Mouse (Mus musculus) mouse trophoblast stem cell (cell line): ENCODE data around the gene Gprc5b.

Experiments used
- in situ Hi-C, 2 experiments: fragments of 300-500 bp; cut with MseI, MboI; formaldehyde crosslinking; loops; 2 replicates in 1 of 2; 3 replicates in 1 of 2; pipeline ENCODE4 v1.15.1; 2025

Gprc5b gene

DNA sequence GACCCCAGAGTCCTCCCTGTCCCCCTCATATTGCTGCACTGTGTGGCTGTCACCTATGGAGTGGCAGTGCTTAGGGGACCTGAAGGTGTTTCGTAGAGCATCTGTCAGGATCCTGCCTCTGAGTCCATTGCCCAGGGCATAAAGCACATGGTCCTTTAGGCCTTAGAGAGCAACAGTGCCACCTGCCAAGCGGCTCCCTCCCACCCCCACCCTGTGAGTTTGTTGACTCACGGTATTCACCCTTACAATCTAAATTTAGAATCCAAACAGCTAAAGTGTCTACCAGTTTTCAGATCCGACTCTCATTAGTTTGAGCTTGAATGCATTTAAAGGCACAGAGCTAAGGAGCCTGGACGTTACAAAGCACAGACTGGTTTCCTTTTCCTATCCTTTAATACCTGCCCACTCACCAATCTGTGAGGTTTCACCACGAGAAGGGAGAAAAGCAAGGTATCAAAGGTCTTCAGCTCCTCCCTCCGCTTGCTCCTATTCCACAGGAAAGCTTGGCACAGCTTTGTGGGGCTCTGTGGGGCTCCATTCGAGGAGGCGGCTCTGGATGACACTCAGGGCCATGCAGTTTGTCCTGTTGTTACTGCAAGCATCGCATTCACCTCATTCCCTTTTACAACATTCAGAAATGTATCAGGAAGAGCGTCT lies 41.3 kb downstream of the Gprc5b start:
- in situ Hi-C loops, result no loop called here

DNA sequence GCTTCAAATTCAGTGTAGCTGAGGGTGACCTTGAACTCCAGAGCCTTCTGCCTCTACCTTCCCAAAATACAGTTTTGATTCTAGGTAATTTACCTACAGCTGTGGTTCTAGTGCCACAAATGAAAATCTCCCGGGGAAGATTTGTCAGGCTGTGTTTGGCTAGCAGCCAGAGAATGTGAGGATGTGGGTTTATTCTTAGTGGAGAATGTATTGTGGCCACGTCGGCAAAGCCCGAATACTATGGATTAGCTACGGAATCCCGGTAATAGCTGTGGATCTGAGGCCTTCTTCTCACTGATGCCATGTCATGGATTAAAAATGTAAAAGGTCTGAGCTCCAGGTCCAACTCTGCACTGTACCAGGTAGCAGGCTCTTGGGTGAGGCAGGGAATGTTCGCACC lies 45.3 kb downstream of the Gprc5b start:
- in situ Hi-C loops, result no loop called here

DNA sequence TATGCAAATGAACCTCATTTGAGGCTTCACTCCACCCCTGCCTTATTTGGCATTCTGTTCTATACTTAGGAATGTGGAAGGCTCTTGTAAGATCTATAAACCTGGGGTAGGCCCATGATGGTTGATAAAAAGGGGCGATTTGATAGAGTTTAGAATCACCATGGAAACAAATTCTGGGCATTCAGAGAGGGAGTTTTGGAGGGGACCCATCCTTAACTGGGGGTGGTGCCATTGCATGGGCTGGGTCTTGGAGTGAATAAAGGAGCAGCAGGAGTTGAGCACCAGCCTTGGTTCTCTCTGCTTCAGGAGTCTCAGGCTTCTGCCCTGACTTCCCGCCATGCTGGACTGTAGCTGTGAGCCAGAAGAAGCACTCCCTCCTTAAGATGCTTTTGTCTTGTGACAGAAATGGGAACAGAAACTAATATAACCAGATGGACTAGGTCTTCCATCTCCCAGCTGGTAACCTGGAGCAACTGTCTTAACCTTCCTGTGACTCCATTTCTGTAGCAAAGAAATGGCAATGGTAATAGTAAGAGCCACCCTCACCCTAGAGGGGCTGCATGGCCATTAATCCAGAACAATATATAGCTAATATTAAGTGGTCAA lies 46.2 kb downstream of the Gprc5b start:
- in situ Hi-C loops, result no loop called here

DNA sequence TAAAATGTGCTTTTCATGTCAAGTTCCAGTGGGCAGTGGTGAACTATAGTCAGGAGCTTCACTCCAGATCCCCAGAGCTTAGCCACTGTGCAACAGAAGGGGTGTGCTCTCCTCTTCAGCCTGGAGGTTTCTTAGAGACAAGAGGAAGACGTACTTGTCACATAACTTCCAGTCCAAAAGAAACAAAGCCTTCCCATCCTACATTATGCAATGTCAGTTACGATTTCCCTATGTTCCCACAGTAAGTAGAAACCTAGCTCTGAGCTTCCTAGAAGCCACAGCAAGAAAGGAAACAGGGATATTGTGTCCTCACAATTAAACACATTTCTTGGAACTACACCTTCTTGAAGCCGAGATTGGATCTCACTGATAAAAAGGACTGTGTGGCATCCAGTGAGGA lies 47.8 kb downstream of the Gprc5b start:
- in situ Hi-C loops, result no loop called here

DNA sequence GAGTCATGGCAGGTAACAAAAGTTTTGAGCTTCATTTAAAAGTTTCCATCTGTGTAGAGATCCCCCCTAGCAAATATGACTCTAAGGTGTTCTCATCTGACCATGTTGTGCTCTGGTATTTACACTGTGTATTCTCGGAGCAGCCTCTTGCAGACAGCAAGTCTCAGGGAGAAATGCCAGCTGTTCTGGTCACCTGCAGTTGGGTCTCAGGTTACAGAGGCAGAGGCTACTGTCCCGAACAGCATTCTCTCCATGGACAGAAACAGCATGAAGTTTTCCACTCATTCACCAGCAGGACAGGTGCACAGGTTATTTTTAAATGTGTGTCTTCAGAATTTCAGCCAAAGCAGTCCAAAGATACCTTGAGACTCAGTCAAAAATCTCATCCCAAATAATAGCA lies 50.1 kb downstream of the Gprc5b start:
- in situ Hi-C loops, result no loop called here

DNA sequence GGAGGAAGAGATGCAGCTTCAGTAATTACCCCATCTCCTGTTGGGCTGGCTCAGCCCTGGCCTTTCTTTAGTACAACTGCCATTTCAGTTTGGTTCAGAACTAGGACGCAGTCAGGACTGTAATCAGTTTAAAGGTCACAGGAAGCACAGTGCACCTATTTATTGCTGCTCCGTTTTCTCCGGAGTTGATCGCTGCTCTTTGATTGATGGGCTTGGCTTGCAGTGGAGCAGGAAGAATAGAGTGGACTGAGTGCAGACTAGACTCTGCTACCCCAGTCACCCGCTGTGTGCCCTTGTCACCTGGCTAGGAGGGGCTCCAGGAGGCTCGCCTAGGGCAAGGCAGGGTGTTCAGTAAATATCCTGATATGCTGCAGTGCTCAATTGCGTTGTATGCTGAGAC lies 51.8 kb downstream of the Gprc5b start:
- in situ Hi-C loops, result no loop called here

DNA sequence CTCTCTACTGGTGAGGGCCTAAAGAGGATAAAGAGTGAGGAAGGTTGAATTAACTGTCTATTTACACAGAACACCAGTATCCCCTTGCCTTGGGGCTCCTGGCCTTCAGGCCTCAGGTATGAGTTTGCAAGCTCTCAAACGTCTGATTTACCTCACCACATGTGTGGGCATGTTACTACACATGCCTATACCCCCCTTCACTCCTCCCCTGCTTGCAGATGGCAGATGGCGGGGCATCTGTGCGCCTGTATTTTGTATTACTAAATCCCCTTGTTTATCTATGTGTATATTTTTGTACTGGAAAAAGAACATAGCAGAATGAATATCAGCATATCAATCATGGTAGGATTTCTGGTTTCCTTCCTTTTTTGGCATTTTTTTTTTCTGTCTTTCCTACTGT lies 52.7 kb downstream of the Gprc5b start:
- in situ Hi-C loops, result no loop called here

DNA sequence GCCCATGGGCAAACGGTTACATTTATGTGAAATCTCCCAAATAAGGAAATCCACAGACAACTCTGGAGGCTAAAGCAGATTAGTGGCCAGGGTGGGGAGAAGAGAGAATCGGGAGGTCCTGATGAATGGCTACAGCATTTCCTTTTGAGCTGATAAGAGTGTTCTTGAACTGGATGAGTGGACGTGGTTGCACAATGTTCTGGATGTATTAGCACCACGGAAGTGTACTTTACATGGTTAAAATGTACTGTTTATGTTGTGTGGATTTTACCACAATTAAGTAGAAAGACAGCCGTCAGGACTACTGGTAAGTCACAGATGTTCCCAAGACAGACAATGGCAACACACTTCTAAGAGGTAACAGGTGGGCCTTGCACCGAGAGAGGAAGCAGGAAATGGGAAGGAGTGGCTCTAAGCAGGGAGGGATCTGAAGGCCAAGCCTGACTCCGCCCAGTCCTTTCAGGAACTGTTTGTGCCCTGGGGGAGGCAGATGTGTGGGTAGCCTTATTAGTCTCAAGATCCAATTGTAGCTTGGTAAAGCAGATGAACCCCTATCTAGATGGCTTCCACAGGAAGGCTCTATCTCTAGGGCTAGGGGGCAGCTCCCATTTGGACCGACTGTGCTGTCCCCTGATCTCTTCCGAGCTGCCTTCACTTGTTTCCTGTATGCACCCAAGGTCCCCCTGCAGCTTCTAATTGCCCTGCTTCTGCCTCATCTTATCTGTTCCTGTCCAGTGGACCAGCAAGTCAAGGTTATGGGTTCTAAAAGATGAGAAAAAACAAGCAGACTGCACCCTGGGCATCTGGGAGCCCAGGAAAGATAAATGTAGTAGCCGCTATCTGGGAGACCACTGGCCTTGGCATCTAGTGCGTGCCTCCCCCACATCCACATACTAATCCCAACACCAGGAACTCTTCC lies 57.3 kb downstream of the Gprc5b start:
- in situ Hi-C loops, result no loop called here

DNA sequence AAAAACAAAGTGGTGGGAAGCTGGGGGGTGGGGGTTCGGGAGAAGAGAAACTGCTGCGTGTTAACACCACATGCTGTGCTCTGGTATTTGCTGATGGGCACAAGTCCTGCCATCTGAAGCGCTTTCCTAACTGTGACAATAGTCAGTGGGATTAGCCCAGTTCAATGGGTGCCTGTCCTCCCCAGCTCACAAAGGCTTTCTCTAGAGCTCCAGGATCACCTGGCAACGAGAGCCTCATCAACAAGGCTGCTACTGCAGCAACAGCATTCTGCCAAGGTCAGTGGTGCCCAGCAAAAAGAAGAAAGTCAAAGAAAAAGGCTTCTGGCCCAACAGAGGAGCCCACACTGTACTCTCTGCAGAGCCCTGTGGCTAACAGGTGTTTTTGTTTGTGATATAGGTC lies 58.2 kb downstream of the Gprc5b start:
- in situ Hi-C loops, result no loop called here

DNA sequence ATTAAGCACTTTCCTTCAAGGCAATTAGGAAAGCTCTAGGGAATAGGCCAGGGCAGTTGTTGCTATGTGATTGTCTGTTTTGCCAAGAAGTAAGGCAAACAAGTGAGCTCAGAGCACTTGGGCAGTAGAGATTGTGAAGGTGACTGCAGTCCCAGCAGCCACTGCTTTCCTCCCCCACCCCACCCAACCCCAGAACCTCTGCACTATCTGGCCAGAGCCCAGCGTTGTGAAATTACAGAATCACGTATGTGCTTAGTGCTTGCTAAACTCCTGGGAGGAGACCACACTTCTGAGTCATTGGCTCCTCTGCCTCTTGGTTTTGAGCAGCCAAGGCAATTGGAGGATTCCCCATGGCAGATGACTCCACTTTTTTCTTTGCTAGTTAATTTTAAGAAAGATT lies 59.7 kb downstream of the Gprc5b start:
- in situ Hi-C loops, result no loop called here

DNA sequence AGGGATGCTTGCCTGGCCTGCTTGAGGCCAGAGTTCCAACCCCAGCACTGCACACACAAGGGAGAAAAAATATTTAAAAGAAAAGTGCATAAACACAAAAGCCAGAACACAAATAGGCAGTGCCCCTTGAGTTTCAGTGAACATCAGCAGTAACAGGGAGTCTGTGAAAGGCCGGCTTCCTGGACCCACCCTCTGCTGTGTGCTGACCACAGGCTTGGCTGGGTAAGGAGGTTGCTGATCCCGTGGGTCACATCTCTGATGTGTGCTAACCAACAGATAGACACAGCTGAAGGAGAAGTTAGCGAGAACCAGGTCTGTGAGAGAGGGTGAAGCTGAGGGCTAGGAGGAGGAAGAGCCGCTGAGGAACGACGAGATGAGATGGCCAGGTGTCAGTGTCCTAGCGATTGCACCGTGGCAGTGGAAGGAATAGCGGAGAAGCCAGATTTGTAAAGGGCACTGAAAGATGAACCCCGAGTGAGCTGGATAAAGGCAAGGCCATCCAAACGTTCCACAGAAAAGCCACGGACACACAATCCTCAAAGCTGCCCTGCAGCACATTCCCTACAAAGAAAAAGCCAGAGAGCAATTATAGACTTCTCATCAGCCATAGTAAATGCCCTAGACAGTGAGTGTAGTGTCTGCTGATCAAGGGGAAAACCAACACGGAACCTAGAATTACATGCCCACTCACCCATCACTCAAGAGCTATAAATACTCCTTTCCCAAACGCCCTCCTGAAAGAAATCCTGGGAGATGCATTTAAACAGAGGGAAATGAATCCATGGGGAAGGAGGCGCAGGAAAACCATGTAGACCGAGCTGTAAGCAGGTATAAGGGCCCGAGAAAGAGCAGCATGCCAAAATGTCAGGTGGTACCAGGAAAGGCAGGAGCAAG lies 63.3 kb downstream of the Gprc5b start:
- in situ Hi-C loops, result no loop called here

DNA sequence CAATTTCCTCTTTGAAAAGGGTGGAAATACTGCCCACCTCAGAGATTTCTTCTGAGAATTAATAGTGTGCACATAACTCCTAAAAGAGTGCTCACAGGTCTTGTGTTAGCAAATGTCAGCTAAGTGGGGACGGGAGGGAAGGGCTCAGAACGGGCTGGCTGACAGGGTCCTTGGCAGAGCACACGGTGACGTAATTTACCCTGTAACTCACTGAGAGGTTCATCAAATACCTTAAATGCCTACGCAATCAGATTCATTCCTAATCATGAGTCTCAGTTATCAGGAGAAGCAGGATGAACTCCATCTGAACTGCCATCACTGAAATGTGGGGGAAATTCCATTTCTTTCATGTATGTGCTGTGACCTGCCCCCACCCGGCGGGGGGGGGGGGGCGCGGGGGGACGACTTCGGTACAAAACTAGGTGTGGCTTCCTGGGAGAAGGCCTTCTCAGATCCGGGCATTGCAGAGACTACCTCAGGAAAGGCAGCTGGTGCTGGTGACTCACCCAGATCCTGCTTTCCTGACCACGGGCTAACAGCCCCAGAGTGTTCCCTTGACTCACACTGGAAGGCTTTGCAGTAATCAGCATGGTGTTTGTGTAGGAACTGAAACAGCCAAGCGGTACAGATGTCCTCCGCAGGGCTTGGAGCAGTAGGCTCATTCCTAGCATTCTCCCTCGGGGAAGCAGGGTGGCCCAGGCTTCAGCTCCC lies 65.3 kb downstream of the Gprc5b start:
- in situ Hi-C loops, result no loop called here

DNA sequence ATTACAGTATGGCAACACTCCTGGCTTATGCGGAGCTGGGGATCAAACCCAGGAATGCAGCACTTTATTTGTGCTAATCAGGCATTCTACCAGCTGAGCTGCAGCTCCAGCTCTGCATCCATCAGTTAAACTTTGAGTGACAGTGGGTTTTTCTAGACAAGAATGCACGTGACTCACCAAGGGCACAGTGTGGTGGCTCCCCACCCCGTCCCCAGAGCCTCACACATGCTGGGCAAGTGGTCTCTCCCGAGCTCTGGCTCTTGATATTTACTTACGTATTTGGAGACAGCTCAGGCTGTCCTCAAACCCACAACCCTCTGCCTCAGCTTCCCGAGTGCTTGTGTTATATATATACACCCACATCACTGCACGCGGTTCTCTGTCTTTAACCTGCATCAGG lies 66.1 kb downstream of the Gprc5b start:
- in situ Hi-C loops, result no loop called here

DNA sequence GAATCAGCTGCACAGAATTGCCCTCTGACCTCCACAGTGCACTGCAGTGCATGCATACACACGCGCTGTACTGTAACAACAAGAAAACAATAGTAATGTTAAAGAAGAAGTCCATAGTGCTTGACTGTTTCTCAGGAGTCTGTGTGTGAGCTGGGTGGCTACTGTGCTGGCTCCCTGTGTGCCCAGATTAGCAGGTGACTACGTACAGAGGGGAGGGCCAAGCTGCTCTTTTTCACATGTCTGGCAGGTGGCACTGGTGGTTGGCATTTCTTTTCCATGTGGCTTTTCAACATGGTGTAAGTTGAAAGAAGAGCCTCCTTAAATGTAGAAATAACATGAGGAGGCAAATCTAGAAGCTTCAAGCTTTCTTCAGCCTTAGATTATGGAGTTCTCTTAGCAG lies 66.7 kb downstream of the Gprc5b start:
- in situ Hi-C loops, result no loop called here

DNA sequence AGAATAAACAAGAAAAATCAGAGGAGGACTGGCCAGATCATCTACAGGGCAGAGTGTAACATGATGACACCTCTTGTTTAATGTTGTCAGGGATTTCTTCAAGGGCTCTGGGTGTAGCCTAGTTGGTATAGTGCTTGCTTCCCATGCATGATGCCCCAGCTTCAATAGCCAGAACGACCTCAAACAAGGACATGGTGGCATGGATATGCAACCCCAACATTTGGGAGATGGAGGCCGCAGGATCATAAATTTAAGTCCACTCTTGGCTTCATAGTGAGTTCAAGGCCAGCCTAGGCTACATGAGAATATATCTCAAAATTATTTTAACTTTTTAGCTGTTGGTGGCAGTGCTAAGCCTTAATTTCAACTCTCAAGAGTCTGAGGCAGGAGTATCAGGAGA lies 67.7 kb downstream of the Gprc5b start:
- in situ Hi-C loops, result no loop called here

DNA sequence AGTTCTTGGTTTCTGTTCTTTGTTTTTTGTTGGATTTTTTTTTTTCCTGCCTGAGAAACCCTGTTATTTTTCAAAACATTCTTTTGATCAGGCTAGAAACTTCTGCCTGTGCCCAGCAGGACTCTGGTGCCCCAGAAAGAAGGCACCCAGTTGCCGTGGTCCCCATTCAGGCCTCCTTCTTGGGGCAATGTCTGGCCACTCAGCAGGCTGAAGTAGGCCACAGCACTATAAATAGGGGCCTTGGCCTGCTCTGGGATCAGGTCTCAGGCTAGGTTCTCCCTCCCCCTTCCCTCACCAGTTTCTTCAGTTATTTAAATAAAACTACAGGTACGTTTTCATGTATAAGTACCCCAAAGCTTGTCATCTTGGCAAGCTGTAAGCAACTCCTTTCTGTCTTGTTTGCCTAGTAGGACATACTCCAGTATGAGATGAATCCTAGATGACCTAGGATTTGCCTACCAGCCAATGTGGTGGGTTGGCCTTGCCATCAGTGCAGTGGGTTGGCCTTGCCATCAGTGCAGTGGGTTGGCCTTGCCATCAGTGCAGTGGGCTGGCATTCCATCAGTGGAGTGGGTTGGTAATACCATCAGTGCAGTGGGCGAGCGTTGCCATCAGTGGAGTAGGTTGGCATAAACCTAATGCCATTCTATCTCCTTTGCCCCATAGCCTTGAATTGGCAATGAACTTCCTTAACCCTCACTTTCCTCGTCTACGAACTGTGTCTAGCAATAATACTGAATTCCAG lies 68.3 kb downstream of the Gprc5b start:
- in situ Hi-C loops, result no loop called here

DNA sequence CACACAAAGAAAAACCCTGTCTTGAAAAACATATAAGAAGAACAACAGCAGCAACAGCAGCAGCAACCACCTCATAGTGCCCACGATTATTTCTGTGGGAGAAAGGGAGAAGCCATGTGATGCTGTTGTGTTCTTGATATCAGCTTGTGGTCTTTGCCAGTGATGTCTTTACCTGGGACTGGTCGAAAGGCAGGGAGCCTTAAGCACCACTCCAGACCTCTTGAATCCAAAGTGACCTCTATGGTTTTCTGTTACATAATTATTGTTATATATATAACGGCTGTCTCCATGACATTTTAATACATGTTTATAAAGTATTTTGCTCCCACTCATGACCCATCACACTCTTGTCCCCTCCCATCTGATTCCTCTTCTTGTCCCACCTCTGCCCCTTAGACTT lies 69.5 kb downstream of the Gprc5b start:
- in situ Hi-C loops, result no loop called here

DNA sequence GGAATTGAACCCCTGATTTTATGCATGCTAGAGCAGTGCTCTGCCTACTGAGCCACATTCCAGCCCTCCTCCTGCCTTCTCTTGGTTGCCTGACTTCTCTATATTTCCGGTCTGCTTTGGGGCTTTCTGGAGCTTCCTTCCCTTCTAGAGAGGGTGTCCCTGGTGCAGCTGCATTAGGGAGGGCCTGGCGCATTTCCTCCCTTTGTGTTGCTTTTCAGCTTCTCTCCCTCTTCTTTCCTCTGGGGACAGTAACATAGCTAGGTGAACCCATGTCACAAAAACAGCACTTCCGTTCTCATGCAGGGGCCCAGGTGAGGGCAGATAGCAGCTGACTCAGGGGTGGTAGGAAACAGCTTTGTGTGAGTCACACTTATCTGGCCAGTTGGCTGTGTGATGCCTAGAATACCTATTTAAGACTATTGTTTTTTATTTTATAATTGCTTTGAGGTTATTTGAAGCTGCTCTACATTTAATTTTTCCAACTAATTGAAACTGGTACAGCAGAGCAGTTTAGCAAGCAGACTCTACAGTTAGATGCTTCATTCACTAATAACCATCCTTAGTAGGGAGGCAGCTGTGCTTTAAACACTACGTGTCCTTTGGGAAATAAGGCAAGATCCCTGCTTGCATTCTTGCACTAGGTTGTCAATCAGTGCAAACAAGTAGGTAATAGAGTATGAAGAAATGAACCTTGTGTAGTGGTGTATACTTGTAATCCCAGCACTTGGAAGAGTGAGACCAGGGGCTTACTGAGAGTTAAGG lies 72.4 kb downstream of the Gprc5b start:
- in situ Hi-C loops, result no loop called here
